Mouse (Mus musculus): ENCODE measurements around the gene Mylk2.

The Mylk2 gene

DNA sequence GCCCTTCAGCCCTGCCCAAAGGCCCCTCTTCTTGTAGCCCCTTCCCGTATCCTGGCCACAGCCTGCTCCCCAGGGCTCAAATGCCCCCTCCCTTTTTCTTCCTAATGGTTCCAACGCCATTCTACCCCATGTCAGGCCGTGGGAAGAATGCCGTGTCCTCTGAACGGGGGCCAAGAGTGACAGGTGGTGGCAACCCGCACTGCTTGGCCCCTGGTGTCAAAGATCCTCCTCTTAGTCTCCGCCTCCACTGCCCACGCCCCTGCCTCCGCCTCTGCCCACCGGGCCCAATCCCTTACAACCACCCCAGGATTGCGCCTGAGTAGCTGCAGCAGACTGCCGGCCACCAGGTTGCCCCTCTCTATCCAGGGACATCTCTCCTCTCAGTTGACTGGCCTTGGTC, at the start of gene Mylk2:
Gene Mylk2, plus strand, starts transcription at position 322 of the 400 bp plus-strand sequence.
- DNase-seq (ENCODE audit: extremely low read depth, low read depth): no peak

GRCm38 (mm10) chr2:152861891-152862290, 49.3 kb upstream of the Mylk2 start:
- DNase-seq (ENCODE audit: extremely low read depth, low read depth): no peak

- no peak for DNase-seq (ENCODE audit: extremely low read depth, low read depth)
Observed at GRCm38 (mm10) chr2:152862638-152863037, 48.5 kb upstream of the Mylk2 start.

GRCm38 (mm10) chr2:152863346-152863745, 47.8 kb upstream of the Mylk2 start:
- DNase-seq (ENCODE audit: extremely low read depth, low read depth): no peak

- DNase-seq (ENCODE audit: extremely low read depth, low read depth): no peak
Observed at GRCm38 (mm10) chr2:152878239-152878638, 32.9 kb upstream of the Mylk2 start.

- DNase-seq (ENCODE audit: extremely low read depth, low read depth): no peak
Observed at GRCm38 (mm10) chr2:152880898-152881297, 30.3 kb upstream of the Mylk2 start.

DNA sequence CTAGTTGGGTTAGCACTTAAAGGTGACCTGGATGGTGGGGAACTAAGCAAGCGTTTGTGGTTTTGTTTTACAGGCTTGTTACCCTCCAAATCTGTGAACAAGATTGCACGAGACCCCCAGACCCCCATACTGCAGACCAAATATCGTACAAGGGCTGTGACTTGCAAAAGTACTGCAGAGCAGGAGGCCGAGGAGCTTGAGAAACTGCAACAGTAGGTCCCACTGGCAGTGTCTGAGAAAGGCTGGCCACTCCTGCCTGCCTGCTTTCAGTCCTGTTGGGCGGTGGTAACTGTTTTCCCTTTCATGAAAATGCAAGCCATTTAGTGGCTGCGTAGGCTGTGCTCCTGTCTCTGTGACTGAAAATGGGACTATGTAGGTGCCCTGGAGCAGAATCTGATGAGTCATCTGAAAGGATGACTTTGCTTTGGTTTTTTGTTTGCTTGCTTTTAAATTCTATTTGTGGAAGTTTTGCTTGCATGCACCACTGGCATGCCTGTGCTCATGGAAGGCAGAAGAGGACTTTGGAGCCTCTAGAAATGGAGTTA, 27.0 kb upstream of the Mylk2 start:
- no peak for DNase-seq (ENCODE audit: extremely low read depth, low read depth)

DNA sequence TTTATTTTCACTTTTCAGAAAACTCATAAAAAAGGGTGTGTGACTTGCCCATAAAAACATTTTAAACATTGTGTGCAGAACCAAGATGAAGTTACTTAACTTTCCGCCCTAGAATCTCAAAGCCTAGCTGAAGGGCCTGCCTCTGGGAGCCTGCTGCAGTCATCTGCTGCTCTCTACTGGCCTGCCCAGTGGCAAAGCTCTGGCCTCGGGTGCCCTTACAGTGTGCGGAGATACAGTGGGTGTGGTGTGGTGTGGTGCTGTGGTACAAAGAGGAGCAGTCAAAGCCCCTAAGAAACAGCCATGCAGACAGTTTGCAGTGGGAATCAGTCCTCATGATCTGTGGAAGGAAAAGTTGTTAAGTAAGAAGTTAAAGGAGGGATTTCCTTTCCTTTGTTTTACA, 23.9 kb upstream of the Mylk2 start:
- no peak for DNase-seq (ENCODE audit: extremely low read depth, low read depth)

- no peak for DNase-seq (ENCODE audit: extremely low read depth, low read depth)
Observed at GRCm38 (mm10) chr2:152888774-152889173, 22.4 kb upstream of the Mylk2 start.

DNA sequence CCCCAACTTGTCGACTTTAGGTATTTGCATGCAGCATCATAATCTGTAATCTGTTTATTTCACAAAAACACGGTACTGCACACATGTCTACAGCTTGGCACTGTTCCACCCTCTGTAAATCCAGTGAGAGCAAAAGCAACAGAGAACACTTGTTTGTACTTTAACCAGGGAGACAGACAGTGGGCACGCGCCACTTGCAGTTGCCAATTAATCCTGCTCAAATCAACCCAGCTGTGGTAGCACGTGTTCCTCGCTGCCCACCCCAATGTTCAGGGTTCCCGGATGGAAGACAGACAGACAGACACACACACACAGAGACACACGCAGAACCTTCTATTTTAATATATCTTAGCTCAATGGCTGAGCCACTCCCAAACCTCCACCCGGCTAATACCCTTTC, 15.3 kb upstream of the Mylk2 start:
- no peak for DNase-seq (ENCODE audit: extremely low read depth, low read depth)

DNA sequence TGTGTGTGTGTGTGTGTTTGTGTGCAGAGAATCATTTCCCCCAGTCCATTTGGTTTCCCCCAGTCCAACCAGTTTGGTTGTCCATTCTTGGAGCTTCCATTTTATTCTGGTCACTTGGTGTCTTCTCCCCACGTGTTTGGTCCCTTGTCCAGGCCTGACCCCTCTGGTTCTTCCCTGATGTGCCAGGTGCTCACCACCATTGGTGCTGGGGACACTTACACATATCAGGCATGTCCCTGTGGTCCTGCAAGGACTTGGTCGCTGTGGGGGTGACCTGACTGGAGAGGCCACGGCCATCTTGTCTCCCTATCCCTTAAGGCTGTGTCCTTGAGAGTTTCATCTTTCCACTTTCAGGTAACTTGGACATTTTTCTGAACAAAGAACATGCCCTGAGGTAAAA, 14.2 kb upstream of the Mylk2 start:
- DNase-seq (ENCODE audit: extremely low read depth, low read depth): no peak

GRCm38 (mm10) chr2:152899011-152899410, 12.1 kb upstream of the Mylk2 start:
- DNase-seq (ENCODE audit: extremely low read depth, low read depth): no peak

GRCm38 (mm10) chr2:152901296-152901695, 9.9 kb upstream of the Mylk2 start:
- no peak for DNase-seq (ENCODE audit: extremely low read depth, low read depth)

GRCm38 (mm10) chr2:152902658-152903057, 8.5 kb upstream of the Mylk2 start:
- DNase-seq (ENCODE audit: extremely low read depth, low read depth): no peak

GRCm38 (mm10) chr2:152903586-152903985, 7.6 kb upstream of the Mylk2 start:
- no peak for DNase-seq (ENCODE audit: extremely low read depth, low read depth)

GRCm38 (mm10) chr2:152904127-152904643, 7.0 kb upstream of the Mylk2 start:
- peak; percentile 12 for DNase-seq (ENCODE audit: extremely low read depth, low read depth)

- no peak for DNase-seq (ENCODE audit: extremely low read depth, low read depth)
Observed at GRCm38 (mm10) chr2:152905036-152905829, 5.9 kb upstream of the Mylk2 start.

GRCm38 (mm10) chr2:152906274-152907037, 4.7 kb upstream of the Mylk2 start:
- DNase-seq (ENCODE audit: extremely low read depth, low read depth): no peak

- no peak for DNase-seq (ENCODE audit: extremely low read depth, low read depth)
Observed at GRCm38 (mm10) chr2:152907114-152907943, 3.8 kb upstream of the Mylk2 start.

GRCm38 (mm10) chr2:152909848-152910247, 1.3 kb upstream of the Mylk2 start:
- DNase-seq (ENCODE audit: extremely low read depth, low read depth): no peak

DNA sequence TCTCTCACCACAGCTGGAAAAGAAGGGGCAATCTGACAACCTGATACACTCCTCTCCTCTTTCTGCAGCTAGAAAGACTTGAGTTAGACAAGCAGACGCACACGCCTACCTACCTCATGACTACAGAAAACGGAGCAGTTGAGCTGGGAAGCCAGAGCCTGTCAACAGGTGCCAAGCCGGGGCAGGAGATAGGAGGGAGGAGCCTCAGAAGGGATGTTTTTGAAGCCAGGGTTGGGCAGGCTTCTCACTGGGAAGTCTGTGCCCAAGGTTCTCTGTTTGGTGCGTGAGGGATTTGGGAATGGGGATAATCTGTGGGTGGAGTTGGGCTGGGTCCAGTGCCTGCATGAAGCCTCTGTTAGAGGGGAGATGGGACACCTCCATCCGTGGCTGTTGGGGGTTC, 280 bp downstream of the Mylk2 start:
- DNase-seq (ENCODE audit: extremely low read depth, low read depth): no peak
